Mouse (Mus musculus) gonadal fat pad, adult 2 months (tissue): ENCODE data around the gene Ptcd2. TPM values are rescaled to one million over a fixed set of nuclear protein-coding genes. Genes with fewer than 3 reads are reported as not detected.

Experiments used
- DNase-seq: peaks from one replicate; pipeline ENCODE4 v3.0.0-alpha.2; 2012; ENCODE audit warnings: low read depth
- polyA plus RNA-seq: library from polyadenylated mRNA; depleted of rRNA; stranded (reverse); fragments of >200 nt; gene quantifications from 2 replicates; pipeline ENCODE4 v1.2.3, GENCODE M21; 2012; rRNA removed

Ptcd2 gene
- polyA plus RNA-seq, 1 experiment: 11.1 TPM

GRCm38 (mm10) chr13:99304365-99304764 is 40.1 kb downstream of the Ptcd2 start:
- DNase-seq: no peak

- no peak for DNase-seq
These were observed 40.7 kb downstream of the Ptcd2 start for GRCm38 (mm10) chr13:99303846-99304245.

- no peak for DNase-seq
These were observed 44.6 kb downstream of the Ptcd2 start for GRCm38 (mm10) chr13:99299921-99300320.

DNA sequence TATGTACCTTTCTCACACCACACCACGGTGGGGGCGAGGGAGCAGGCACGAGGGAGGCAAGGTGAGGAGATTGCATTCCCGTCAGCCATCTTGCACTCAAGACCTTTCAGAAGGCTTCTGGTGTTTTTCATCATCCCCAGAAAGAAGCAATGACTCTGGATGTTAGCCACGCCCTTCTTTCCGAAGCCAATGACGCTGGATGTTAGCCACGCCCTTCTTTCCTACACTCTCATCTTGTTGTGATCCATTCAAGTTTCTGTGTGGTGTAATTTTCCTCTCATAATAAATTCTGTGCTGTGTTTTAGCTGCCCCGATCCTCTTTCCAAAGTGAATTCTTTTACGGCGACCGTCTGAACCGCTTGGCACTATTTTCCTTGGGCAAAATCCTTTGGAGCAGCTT is 50.3 kb downstream of the Ptcd2 start:
- DNase-seq: no peak

DNA sequence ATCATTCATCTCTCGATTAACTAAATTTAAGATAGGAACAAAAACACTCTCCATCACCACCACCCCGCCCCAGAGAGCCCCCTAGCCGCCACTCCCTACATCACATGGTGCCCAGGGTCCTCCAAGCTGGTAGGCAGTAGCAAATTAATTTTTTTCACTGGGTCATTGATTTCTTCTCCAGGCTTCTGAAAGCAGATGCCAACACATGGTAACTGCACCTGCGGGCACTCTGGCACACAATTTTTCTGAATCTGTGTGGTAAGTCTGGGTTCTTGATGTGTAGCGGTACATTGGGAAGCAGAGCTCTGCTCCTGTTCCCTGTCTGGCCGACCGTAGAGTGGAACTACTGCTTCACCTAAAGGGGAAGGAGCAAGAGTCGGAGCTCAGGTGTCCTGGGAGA is 53.7 kb downstream of the Ptcd2 start:
- DNase-seq: no peak

- no peak for DNase-seq
These were observed 56.7 kb downstream of the Ptcd2 start for GRCm38 (mm10) chr13:99287786-99288185.

- DNase-seq: no peak
These were observed 57.3 kb downstream of the Ptcd2 start for GRCm38 (mm10) chr13:99287207-99287606.

DNA sequence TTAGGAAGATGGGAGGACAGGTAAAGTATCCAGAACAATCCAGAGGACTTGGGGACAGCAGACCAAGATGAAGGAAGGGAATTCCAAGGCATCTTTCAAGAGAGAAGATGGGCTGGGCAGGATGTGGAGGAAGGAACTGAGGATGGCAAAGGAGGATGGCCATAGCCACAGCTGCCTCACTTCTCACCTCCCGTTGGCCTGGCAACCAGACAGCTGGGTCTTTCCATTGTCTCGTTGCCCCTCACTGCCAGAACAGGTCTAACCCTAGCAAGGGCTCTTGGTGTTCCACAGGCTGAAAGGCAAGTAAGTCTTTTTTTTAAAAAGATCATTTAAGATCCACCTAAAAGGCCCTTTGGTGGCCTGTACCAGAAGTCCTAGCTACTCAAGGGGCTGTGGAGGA is 59.3 kb downstream of the Ptcd2 start:
- no peak for DNase-seq

DNA sequence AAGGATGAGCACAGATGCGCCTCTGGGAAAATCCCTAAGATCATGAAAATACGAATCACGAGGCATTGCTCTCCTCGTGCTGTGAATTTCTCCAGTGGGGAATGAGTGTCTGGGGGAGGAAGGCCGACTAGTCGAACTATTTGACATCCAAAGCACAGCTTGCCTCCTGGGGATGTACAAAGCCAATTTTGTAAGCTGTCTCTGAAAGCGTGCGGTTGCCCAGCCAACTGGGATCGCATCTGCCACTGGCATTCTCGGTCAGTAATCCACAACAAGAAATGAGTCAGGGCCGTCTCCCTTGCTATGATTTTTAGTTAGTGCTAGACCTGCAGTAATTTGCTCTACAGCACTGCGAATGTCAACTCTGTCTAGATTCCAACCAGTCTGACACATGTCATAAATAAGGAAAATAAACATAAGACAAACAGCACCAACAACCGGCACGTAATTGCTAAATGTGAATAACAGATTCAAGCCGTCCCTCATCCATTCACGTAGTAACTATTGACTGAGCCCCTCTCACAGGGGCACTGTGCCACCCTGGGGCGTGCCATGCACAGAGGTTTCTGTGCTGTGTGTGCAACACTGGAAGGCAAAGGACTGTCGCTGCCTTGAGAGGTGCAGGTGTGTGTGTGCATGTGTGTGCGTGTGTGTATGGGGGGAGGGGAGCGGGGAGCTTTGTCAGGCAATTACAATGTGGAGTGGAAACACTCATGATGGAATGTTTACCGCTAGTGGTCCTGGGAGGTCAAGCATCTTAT is 59.9 kb downstream of the Ptcd2 start:
- DNase-seq: no peak

- DNase-seq: no peak
These were observed 60.6 kb downstream of the Ptcd2 start for GRCm38 (mm10) chr13:99283916-99284315.

GRCm38 (mm10) chr13:99282961-99283360 is 61.5 kb downstream of the Ptcd2 start:
- no peak for DNase-seq

DNA sequence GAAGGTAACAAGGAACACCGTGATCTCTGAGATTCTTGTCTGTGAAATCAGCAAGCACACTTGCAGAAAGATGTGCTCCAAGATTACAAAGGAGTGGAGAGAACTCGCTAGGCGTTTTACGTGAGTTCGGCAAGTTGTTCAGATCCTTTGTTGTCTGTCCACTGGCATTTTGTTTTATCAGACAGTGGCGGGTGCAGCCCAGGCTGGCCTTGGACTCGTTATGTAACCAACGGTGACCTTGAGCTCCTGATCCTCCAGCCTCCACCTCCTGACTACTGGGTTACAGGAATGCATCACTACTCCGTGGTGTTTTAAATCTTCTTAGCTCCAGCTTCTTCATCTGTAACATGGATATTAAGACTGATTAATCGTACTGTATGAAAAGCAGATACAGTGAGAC is 65.2 kb downstream of the Ptcd2 start:
- DNase-seq: no peak

DNA sequence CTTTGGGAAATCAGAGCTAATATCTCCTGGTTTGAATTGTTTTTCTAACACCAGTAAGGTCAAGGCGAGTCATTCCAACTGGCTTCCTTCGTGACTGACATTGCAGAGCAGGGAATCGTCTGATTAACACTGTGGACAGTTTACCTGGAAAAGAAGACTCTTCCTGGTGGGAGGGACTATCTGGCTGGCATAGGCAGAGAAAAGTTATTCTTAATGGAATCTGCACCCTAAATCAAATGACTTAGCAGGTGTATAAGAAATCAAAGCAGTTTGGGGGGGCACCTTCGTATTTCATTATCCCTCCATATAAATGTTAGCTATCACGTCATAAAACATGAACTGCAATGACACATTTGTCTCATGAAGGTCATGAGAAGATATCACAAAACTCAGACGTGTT is 66.0 kb downstream of the Ptcd2 start:
- DNase-seq: no peak

GRCm38 (mm10) chr13:99277521-99277920 is 67.0 kb downstream of the Ptcd2 start:
- DNase-seq: no peak

DNA sequence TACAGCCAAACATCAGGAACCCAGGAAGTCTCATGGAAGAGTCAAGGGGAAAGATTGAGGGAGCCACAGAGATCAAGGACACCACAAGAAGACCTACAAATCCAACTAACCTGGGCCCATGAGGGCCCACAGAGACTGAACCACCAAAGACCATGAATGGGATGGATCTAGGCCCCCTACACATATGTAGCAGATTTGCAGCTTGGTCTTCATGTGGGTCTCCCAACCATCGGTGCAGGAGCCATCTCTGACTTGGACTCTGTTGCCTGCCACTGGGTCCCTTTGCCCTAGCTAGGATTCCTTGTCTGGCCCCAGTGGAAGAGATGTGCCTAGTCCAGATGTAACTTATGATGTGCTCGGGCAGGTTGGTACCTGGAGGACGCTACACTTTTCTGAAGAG is 72.5 kb downstream of the Ptcd2 start:
- DNase-seq: no peak

Other genes starting within 250 kb of the Ptcd2 start
- 3.0 and 4.3 TPM in 2 replicates for gene Zfp366, start 159.9 kb downstream of the Ptcd2 start, polyA plus RNA-seq
- gene Mrps27, start 81 bp upstream of the Ptcd2 start, polyA plus RNA-seq: 15.0 and 15.3 TPM in 2 replicates
- gene Map1b, start 171.8 kb upstream of the Ptcd2 start, polyA plus RNA-seq: 9.1 and 22.3 TPM in 2 replicates